Mouse (Mus musculus): ENCODE data around the gene Fam166b. TPM values are rescaled to one million over a fixed set of nuclear protein-coding genes. Genes with fewer than 3 reads are reported as not detected.

Gene Fam166b
- polyA plus RNA-seq, 1 experiment from 2014 or later = 0.14 TPM

- peak within 1 kb of the TSS; percentile 87 for H3K27ac ChIP-seq (replicated peaks)
- 1% methylated on average over 63 of the region's 63 CpGs for WGBS
- H3K27me3 ChIP-seq (ENCODE audit: low read depth, poor library complexity, severe bottlenecking) = peaks cover 25% of the 10 kb centered on the region
These were observed 47.4 kb downstream of the Fam166b start, which contains the start of gene Rusc2 for GRCm38 (mm10) chr4:43381408-43382154. Gene Rusc2, plus strand, starts transcription at chr4:43381979.

DNA sequence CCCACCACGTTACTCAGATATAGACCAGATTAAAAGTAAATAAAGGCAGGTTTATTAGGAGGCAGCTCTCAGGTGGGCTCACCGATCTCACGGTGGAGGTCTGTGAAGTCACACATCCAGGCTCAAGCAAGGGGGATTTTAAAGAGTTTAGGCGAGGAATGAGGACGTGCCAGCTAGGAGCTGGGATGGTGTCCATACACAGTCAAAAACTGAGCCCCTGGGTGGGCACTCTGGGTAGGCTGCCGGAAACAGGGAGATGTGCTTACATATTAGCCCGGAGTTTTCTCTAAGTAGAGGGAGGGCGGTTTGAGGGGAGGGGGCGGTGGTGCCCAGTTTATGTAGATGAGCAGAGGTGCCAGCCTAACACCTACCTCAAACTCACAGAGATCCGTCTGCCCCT, 48.0 kb downstream of the Fam166b start:
- Histone ChIP-seq H3K4me3 (peak overlapping the region; percentile 82), H3K9me3 (replicated peaks) (no peaks in the 10 kb centered on the region), H3K27ac (replicated peaks) (no peak overlapping the region), H3K36me3 (no peaks in the 10 kb centered on the region), H3K4me1 (peaks cover 25% of the 10 kb centered on the region), H3K27me3 (ENCODE audit: low read depth, poor library complexity, severe bottlenecking) (peaks cover 25% of the 10 kb centered on the region)
- WGBS = 61% methylated on average over 10 of the region's 10 CpGs
- DNase-seq (ENCODE audit: low spot score) = no peak

More at GRCm38 (mm10) chr4:43381408-43382154, 47.4 kb downstream of the Fam166b start, which contains the start of gene Rusc2:
- no peaks in the 10 kb centered on the region for H3K36me3 ChIP-seq
- peaks cover 25% of the 10 kb centered on the region for H3K4me1 ChIP-seq
- peak; percentile 85 for DNase-seq (ENCODE audit: low spot score)
- no peaks in the 10 kb centered on the region for H3K9me3 ChIP-seq (replicated peaks)
- H3K4me3 ChIP-seq = peak within 1 kb of the TSS; percentile 82

DNA sequence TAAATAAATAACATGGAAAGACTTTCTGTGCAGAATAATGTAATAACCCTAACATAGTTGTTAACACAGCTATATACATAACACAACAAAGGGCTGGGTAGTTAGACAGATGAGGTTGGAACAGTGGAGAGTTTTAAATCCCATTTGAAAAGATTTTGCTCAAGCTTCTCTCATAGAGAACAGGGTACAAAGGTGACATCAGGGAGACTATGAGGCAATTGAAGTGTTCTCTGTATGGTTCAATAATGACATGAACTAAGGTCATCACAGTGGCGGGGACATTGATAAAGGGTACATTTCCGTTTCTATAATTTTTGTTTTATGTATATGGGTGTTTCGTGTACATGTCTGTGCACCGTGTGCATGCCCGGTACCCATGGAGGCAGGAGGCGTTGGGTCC, 49.3 kb downstream of the Fam166b start:
- 89% methylated on average over 6 of the region's 6 CpGs for WGBS
- H3K36me3 ChIP-seq = no peaks in the 10 kb centered on the region
- no peaks in the 10 kb centered on the region for H3K9me3 ChIP-seq (replicated peaks)
- peaks cover 25% of the 10 kb centered on the region for H3K4me1 ChIP-seq
- no peak for DNase-seq (ENCODE audit: low spot score)
- H3K4me3 ChIP-seq = no peak overlapping the region
- H3K27ac ChIP-seq (replicated peaks) = no peak overlapping the region
- H3K27me3 ChIP-seq (ENCODE audit: low read depth, poor library complexity, severe bottlenecking) = peaks cover 25% of the 10 kb centered on the region

Other genes with a start within 250 kb of the Fam166b start
- gene Atp8b5, start 162.0 kb downstream of the Fam166b start, polyA plus RNA-seq (2016; fragmentation: Nextera tagmentation; extraction: Ambion mirVana) = 0.57 TPM in 2 replicates
- 10.5 and 18.1 TPM in 2 replicates for gene Rusc2, start 47.2 kb downstream of the Fam166b start, polyA plus RNA-seq (2016; fragmentation: Nextera tagmentation; extraction: Ambion mirVana)
- gene Tesk1, start 12.8 kb upstream of the Fam166b start, polyA plus RNA-seq (2016; fragmentation: Nextera tagmentation; extraction: Ambion mirVana) = 2.9 and 6.0 TPM in 2 replicates
- gene Cd72, start 25.5 kb upstream of the Fam166b start, polyA plus RNA-seq (2016; fragmentation: Nextera tagmentation; extraction: Ambion mirVana) = 1.4 and 1.8 TPM in 2 replicates
- not detected in 2 replicates for gene Sit1, start 54.6 kb upstream of the Fam166b start, polyA plus RNA-seq (2016; fragmentation: Nextera tagmentation; extraction: Ambion mirVana)
- 44.8 and 48.4 TPM in 2 replicates for gene Ccdc107, start 63.8 kb upstream of the Fam166b start, polyA plus RNA-seq (2016; fragmentation: Nextera tagmentation; extraction: Ambion mirVana)
- 48.5 and 52.8 TPM in 2 replicates for gene Arhgef39, start 70.6 kb upstream of the Fam166b start, polyA plus RNA-seq (2016; fragmentation: Nextera tagmentation; extraction: Ambion mirVana)
- 0.67 and 0.69 TPM in 2 replicates for gene Car9, start 77.8 kb upstream of the Fam166b start, polyA plus RNA-seq (2016; fragmentation: Nextera tagmentation; extraction: Ambion mirVana)
- gene Tpm2, start 94.6 kb upstream of the Fam166b start, polyA plus RNA-seq (2016; fragmentation: Nextera tagmentation; extraction: Ambion mirVana) = 41.6 and 44.5 TPM in 2 replicates
- gene Creb3, start 133.2 kb upstream of the Fam166b start, polyA plus RNA-seq (2016; fragmentation: Nextera tagmentation; extraction: Ambion mirVana) = 43.1 and 49.1 TPM in 2 replicates
- 43.3 and 47.2 TPM in 2 replicates for gene Tln1, start 133.6 kb upstream of the Fam166b start, polyA plus RNA-seq (2016; fragmentation: Nextera tagmentation; extraction: Ambion mirVana)
- gene Rgp1, start 149.6 kb upstream of the Fam166b start, polyA plus RNA-seq (2016; fragmentation: Nextera tagmentation; extraction: Ambion mirVana) = 20.7 and 21.0 TPM in 2 replicates
- 26.7 and 31.6 TPM in 2 replicates for gene Gba2, start 149.7 kb upstream of the Fam166b start, polyA plus RNA-seq (2016; fragmentation: Nextera tagmentation; extraction: Ambion mirVana)
- 0.32 and 0.74 TPM in 2 replicates for gene Msmp, start 155.4 kb upstream of the Fam166b start, polyA plus RNA-seq (2016; fragmentation: Nextera tagmentation; extraction: Ambion mirVana)
- gene Npr2, start 202.8 kb upstream of the Fam166b start, polyA plus RNA-seq (2016; fragmentation: Nextera tagmentation; extraction: Ambion mirVana) = 11.7 and 14.3 TPM in 2 replicates
- gene Spag8, start 224.5 kb upstream of the Fam166b start, polyA plus RNA-seq (2016; fragmentation: Nextera tagmentation; extraction: Ambion mirVana) = 3.0 and 4.3 TPM in 2 replicates
- 75.5 and 79.3 TPM in 2 replicates for gene Hint2, start 227.3 kb upstream of the Fam166b start, polyA plus RNA-seq (2016; fragmentation: Nextera tagmentation; extraction: Ambion mirVana)
- gene Tmem8b, start 239.8 kb upstream of the Fam166b start, polyA plus RNA-seq (2016; fragmentation: Nextera tagmentation; extraction: Ambion mirVana) = 4.6 and 7.2 TPM in 2 replicates
- 1.6 and 2.1 TPM in 2 replicates for gene Fam221b, start 240.0 kb upstream of the Fam166b start, polyA plus RNA-seq (2016; fragmentation: Nextera tagmentation; extraction: Ambion mirVana)